Comparison of ENCODE assay signal across 29 mouse cellular contexts in genomic region chrX:9789542-9789941, GRCm38 (mm10). TPM values are rescaled to one million over a fixed set of nuclear protein-coding genes. Genes with fewer than 3 reads are reported as not detected.
DNase-seq lines count a peak whose midpoint lies in the region; ATAC-seq and TF ChIP-seq lines count a peak whose summit lies in the region.
"Had no signal": no experiment of that assay in that cellular context is flagged by ENCODE, and none has a peak within 500 bp of the region (broad histone marks: within the 10 kb centered on the region; RNA-seq: fewer than 3 reads in every experiment).

No protein-coding gene starts in this region.

- peak; percentile 57 for ATAC-seq in forebrain, embryonic 16.5 days
- no peak for ATAC-seq in forebrain, embryonic 13.5 days
- peak; percentile 47 for ATAC-seq in frontal cortex, adult (ENCODE audit: low TSS enrichment)
- ATAC-seq in midbrain, postnatal 0 days (ENCODE audit: low FRiP score): no peak
- ATAC-seq: activated CD4-positive, CD25-positive, alpha-beta regulatory T cell, adult 4 months; CD4-positive, CD25-positive, alpha-beta regulatory T cell, adult 4 months; forebrain, embryonic 14.5 days; Patski had no signal

- H3K27ac ChIP-seq in forebrain, embryonic 16.5 days (ENCODE audit: low read length): no peak overlapping the region; the same call in 1 of the 2 replicates
- H3K27ac ChIP-seq in forebrain, embryonic 13.5 days: no peak overlapping the region
- no peak overlapping the region for H3K27ac ChIP-seq in midbrain, postnatal 0 days (ENCODE audit: low read depth, low read length)
- H3K27ac ChIP-seq: embryonic facial prominence, embryonic 10.5 days; embryonic facial prominence, embryonic 12.5 days; forebrain, embryonic 10.5 days had no signal

- no peaks in the 10 kb centered on the region for H3K9me3 ChIP-seq in forebrain, embryonic 16.5 days (ENCODE audit: control insufficient read depth, low read length)
- H3K9me3 ChIP-seq in forebrain, embryonic 13.5 days (replicated peaks): no peaks in the 10 kb centered on the region
- H3K9me3 ChIP-seq in midbrain, postnatal 0 days (ENCODE audit: low read length): no peaks in the 10 kb centered on the region
- H3K9me3 ChIP-seq: embryonic facial prominence, embryonic 10.5 days; embryonic facial prominence, embryonic 12.5 days; forebrain, embryonic 10.5 days; G1E had no signal

- H3K9ac ChIP-seq in forebrain, embryonic 16.5 days (replicated peaks; ENCODE audit: low read depth, low read length): no peak overlapping the region
- H3K9ac ChIP-seq in forebrain, embryonic 13.5 days: no peak overlapping the region
- H3K9ac ChIP-seq in midbrain, postnatal 0 days (replicated peaks; ENCODE audit: low read length, poor library complexity, severe bottlenecking): no peak overlapping the region
- H3K9ac ChIP-seq: embryonic facial prominence, embryonic 12.5 days had no signal

- no peak for DNase-seq in frontal cortex, postnatal 36 days (ENCODE audit: low spot score in 2 of 2)
- peak; percentile 32 for DNase-seq in brain, adult 2 months (ENCODE audit: low read depth, low spot score)
- peak; percentile 30 for DNase-seq in brain, embryonic 18.5 days (ENCODE audit: low read depth, low spot score)
- no peak for DNase-seq in midbrain, postnatal 0 days (ENCODE audit: low spot score)
- DNase-seq in right cerebral cortex, postnatal 4 days: no peak
- DNase-seq: adrenal gland, adult 8-10 months; adrenal gland, postnatal 14 days; adrenal gland, postnatal 36 days; B cell, adult 2 months; cerebellum, adult 11 months; cerebellum, adult 18-20 months; cerebellum, adult 8-10 months; cerebellum, adult 9-11 months; cerebellum, postnatal 25 days had no signal

- no peak for TF ChIP-seq CTCF in midbrain, postnatal 0 days (IDR thresholded peaks at IDR 0.05)

- no peaks in the 10 kb centered on the region for H3K27me3 ChIP-seq in forebrain, embryonic 16.5 days (replicated peaks; ENCODE audit: control insufficient read depth, insufficient read depth, low read length)
- no peaks in the 10 kb centered on the region for H3K27me3 ChIP-seq in forebrain, embryonic 13.5 days
- H3K27me3 ChIP-seq in midbrain, postnatal 0 days (ENCODE audit: insufficient read depth, low read length): no peaks in the 10 kb centered on the region
- H3K27me3 ChIP-seq: CH12.LX; embryonic facial prominence, embryonic 12.5 days had no signal

- no peaks in the 10 kb centered on the region for H3K36me3 ChIP-seq in forebrain, embryonic 16.5 days (ENCODE audit: control insufficient read depth, insufficient read depth)
- no peaks in the 10 kb centered on the region for H3K36me3 ChIP-seq in forebrain, embryonic 13.5 days (ENCODE audit: poor library complexity, severe bottlenecking)
- no peaks in the 10 kb centered on the region for H3K36me3 ChIP-seq in midbrain, postnatal 0 days (ENCODE audit: insufficient read depth, low read length)
- H3K36me3 ChIP-seq: embryonic facial prominence, embryonic 10.5 days; embryonic facial prominence, embryonic 12.5 days; forebrain, embryonic 10.5 days had no signal

- H3K4me3 ChIP-seq in forebrain, embryonic 16.5 days (replicated peaks; ENCODE audit: low read length): no peak overlapping the region
- H3K4me3 ChIP-seq in forebrain, embryonic 13.5 days: no peak overlapping the region
- no peak overlapping the region for H3K4me3 ChIP-seq in midbrain, postnatal 0 days (ENCODE audit: low read depth, low read length)
- H3K4me3 ChIP-seq: embryonic facial prominence, embryonic 10.5 days; embryonic facial prominence, embryonic 12.5 days; erythroblast, embryonic 14.5 days; forebrain, embryonic 10.5 days had no signal

- WGBS in forebrain, embryonic 16.5 days: 66% methylated on average over 3 of the region's 3 CpGs
- WGBS in forebrain, embryonic 13.5 days: 74% methylated on average over 3 of the region's 3 CpGs
- 48% methylated on average over 3 of the region's 3 CpGs for WGBS in midbrain, postnatal 0 days

- H3K4me1 ChIP-seq in forebrain, embryonic 16.5 days (replicated peaks; ENCODE audit: control insufficient read depth, insufficient read depth, low read length): no peaks in the 10 kb centered on the region
- H3K4me1 ChIP-seq in forebrain, embryonic 13.5 days: no peaks in the 10 kb centered on the region
- H3K4me1 ChIP-seq in midbrain, postnatal 0 days (ENCODE audit: insufficient read depth, low read length): no peaks in the 10 kb centered on the region
- H3K4me1 ChIP-seq: embryonic facial prominence, embryonic 10.5 days; embryonic facial prominence, embryonic 12.5 days; forebrain, embryonic 10.5 days had no signal

- H3K4me2 ChIP-seq in forebrain, embryonic 16.5 days (ENCODE audit: low read length): no peak overlapping the region
- no peak overlapping the region for H3K4me2 ChIP-seq in forebrain, embryonic 13.5 days
- H3K4me2 ChIP-seq in midbrain, postnatal 0 days (ENCODE audit: low read depth, low read length, poor library complexity, severe bottlenecking): no peak overlapping the region
- H3K4me2 ChIP-seq: embryonic facial prominence, embryonic 12.5 days had no signal

RNA-seq across cellular contexts. Expression of gene Hypm, which starts 57.2 kb away (rescaled TPM):
- polyA plus RNA-seq in forebrain, embryonic 16.5 days (2015; fragmentation: Nextera tagmentation; extraction: Ambion mirVana): not detected in 2 replicates
- polyA plus RNA-seq in forebrain, embryonic 13.5 days (2015; fragmentation: Nextera tagmentation; extraction: Ambion mirVana): not detected in 2 replicates
- not detected in 2 replicates for total RNA-seq in midbrain, postnatal 0 days (2014; rRNA removed)
- polyA plus RNA-seq in midbrain, postnatal 0 days (2015; fragmentation: Nextera tagmentation; extraction: Ambion mirVana): not detected in 2 replicates
- total RNA-seq: adrenal gland, postnatal 14 days; adrenal gland, postnatal 36 days; CH12.LX had no signal
- polyA plus RNA-seq: activated CD4-positive, CD25-positive, alpha-beta regulatory T cell, adult 4 months; CD4-positive, CD25-positive, alpha-beta regulatory T cell, adult 4 months; cortical plate, adult 2 months; embryonic facial prominence, embryonic 10.5 days; embryonic facial prominence, embryonic 12.5 days; embryonic facial prominence, embryonic 14.5 days; erythroblast, embryonic 14.5 days; forebrain, embryonic 10.5 days; forebrain, embryonic 14.5 days; G1E; Patski had no signal

RNA-seq across cellular contexts. Expression of gene H2al3, which starts 60.0 kb away (rescaled TPM):
- polyA plus RNA-seq in forebrain, embryonic 16.5 days (2015; fragmentation: Nextera tagmentation; extraction: Ambion mirVana): not detected in 2 replicates
- polyA plus RNA-seq in forebrain, embryonic 13.5 days (2015; fragmentation: Nextera tagmentation; extraction: Ambion mirVana): not detected in 2 replicates
- not detected in 2 replicates for total RNA-seq in midbrain, postnatal 0 days (2014; rRNA removed)
- not detected in 2 replicates for polyA plus RNA-seq in midbrain, postnatal 0 days (2015; fragmentation: Nextera tagmentation; extraction: Ambion mirVana)
- total RNA-seq: adrenal gland, postnatal 14 days; CH12.LX had no signal
- polyA plus RNA-seq: activated CD4-positive, CD25-positive, alpha-beta regulatory T cell, adult 4 months; CD4-positive, CD25-positive, alpha-beta regulatory T cell, adult 4 months; cortical plate, adult 2 months; embryonic facial prominence, embryonic 10.5 days; embryonic facial prominence, embryonic 12.5 days; embryonic facial prominence, embryonic 14.5 days; erythroblast, embryonic 14.5 days; forebrain, embryonic 10.5 days; forebrain, embryonic 14.5 days; G1E; Patski had no signal

Comparison
In these comparisons a context has a peak if more than half of its experiments do, and no peak if none do; other contexts are left out.
1. ATAC-seq: peak in forebrain, embryonic 16.5 days (single experiment) and frontal cortex, adult (single experiment); none in forebrain, embryonic 13.5 days (single experiment) and midbrain, postnatal 0 days (single experiment).
2. DNase-seq: peak in brain, adult 2 months (single experiment) and brain, embryonic 18.5 days (single experiment); none in frontal cortex, postnatal 36 days (0 of 2), midbrain, postnatal 0 days (single experiment) and right cerebral cortex, postnatal 4 days (single experiment).